Mouse (Mus musculus): ENCODE data around the gene Gm21983. TPM values are rescaled to one million over a fixed set of nuclear protein-coding genes. Genes with fewer than 3 reads are reported as not detected.
A peak's percentile ranks its signal among the peaks of the same experiment; 100 is the strongest.

Gm21983 gene
- polyA plus RNA-seq, 1 experiment = not detected

GRCm38 (mm10) chr7:27197634-27198033, 16.7 kb upstream of the Gm21983 start:
- TF ChIP-seq CTCF (IDR thresholded peaks at IDR 0.05; ENCODE audit: control insufficient read depth, insufficient read depth, insufficient replicate concordance, low read depth, low read length) (no peak), POLR2A (IDR thresholded peaks at IDR 0.05; ENCODE audit: control insufficient read depth, low read depth, low read length) (no peak)
- Histone ChIP-seq H3K4me1 (ENCODE audit: control insufficient read depth, insufficient read depth, low read length) (peaks cover 8% of the 10 kb centered on the region), H3K36me3 (ENCODE audit: control insufficient read depth, insufficient read depth, low read length) (peaks cover 6% of the 10 kb centered on the region), H3K27ac (ENCODE audit: control insufficient read depth, insufficient read depth, low read depth, low read length) (peak overlapping the region; percentile 75), H3K27me3 (ENCODE audit: control insufficient read depth, insufficient read depth, low read length) (no peaks in the 10 kb centered on the region), H3K4me3 (ENCODE audit: control insufficient read depth, low read depth, low read length) (no peak overlapping the region)

- TF ChIP-seq CTCF (IDR thresholded peaks at IDR 0.05; ENCODE audit: control insufficient read depth, insufficient read depth, insufficient replicate concordance, low read depth, low read length) = no peak
- no peak for TF ChIP-seq POLR2A (IDR thresholded peaks at IDR 0.05; ENCODE audit: control insufficient read depth, low read depth, low read length)
- no peaks in the 10 kb centered on the region for H3K27me3 ChIP-seq (ENCODE audit: control insufficient read depth, insufficient read depth, low read length)
- H3K27ac ChIP-seq (ENCODE audit: control insufficient read depth, insufficient read depth, low read depth, low read length) = peak overlapping the region; percentile 75
- H3K4me1 ChIP-seq (ENCODE audit: control insufficient read depth, insufficient read depth, low read length) = peaks cover 10% of the 10 kb centered on the region
- H3K36me3 ChIP-seq (ENCODE audit: control insufficient read depth, insufficient read depth, low read length) = peaks cover 6% of the 10 kb centered on the region
- H3K4me3 ChIP-seq (ENCODE audit: control insufficient read depth, low read depth, low read length) = no peak overlapping the region
Measured at GRCm38 (mm10) chr7:27197136-27197535, 16.2 kb upstream of the Gm21983 start.

- Histone ChIP-seq H3K27me3 (ENCODE audit: control insufficient read depth, insufficient read depth, low read length) (no peaks in the 10 kb centered on the region), H3K27ac (ENCODE audit: control insufficient read depth, insufficient read depth, low read depth, low read length) (peak within 1 kb of the TSS; percentile 99), H3K4me1 (ENCODE audit: control insufficient read depth, insufficient read depth, low read length) (peaks cover 11% of the 10 kb centered on the region), H3K36me3 (ENCODE audit: control insufficient read depth, insufficient read depth, low read length) (peaks cover 6% of the 10 kb centered on the region), H3K4me3 (ENCODE audit: control insufficient read depth, low read depth, low read length) (peak within 1 kb of the TSS; percentile 100)
- TF ChIP-seq POLR2A (IDR thresholded peaks at IDR 0.05; ENCODE audit: control insufficient read depth, low read depth, low read length) = peak; percentile 79
- TF ChIP-seq CTCF (IDR thresholded peaks at IDR 0.05; ENCODE audit: control insufficient read depth, insufficient read depth, insufficient replicate concordance, low read depth, low read length) = no peak
Measured at GRCm38 (mm10) chr7:27195681-27196611, 15.1 kb upstream of the Gm21983 start, which contains the start of the genes BC024978 and Snrpa. BC024978 (plus strand) TSS chr7:27195781. Snrpa (minus strand) TSS chr7:27196271.

DNA sequence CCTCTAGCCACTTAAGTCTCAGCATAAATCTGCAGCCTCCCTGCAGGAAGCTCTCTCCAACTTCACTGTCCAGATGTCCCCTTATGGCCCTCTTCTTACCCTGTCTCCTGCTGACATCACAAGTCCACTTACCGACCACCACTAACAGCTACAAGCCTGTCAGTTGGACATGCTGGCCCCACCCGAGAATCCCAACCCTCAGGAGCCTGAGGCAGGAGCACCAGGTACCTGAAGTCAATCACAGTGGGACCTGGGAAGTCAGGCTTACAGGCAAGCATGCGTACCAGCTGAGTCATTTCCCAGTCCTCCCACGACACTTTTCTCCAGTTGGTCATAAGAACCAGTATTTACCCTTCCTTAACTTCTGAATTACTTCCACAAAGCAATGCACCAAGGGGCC, 12.8 kb upstream of the Gm21983 start:
- H3K4me3 ChIP-seq (ENCODE audit: control insufficient read depth, low read depth, low read length) = peak overlapping the region; percentile 35
- H3K27me3 ChIP-seq (ENCODE audit: control insufficient read depth, insufficient read depth, low read length) = no peaks in the 10 kb centered on the region
- no peak overlapping the region; the same call in 1 of the 2 replicates for H3K27ac ChIP-seq (ENCODE audit: control insufficient read depth, insufficient read depth, low read depth, low read length)
- TF ChIP-seq POLR2A (IDR thresholded peaks at IDR 0.05; ENCODE audit: control insufficient read depth, low read depth, low read length) (no peak), CTCF (IDR thresholded peaks at IDR 0.05; ENCODE audit: control insufficient read depth, insufficient read depth, insufficient replicate concordance, low read depth, low read length) (no peak)
- peaks cover 11% of the 10 kb centered on the region for H3K4me1 ChIP-seq (ENCODE audit: control insufficient read depth, insufficient read depth, low read length)
- peaks cover 9% of the 10 kb centered on the region for H3K36me3 ChIP-seq (ENCODE audit: control insufficient read depth, insufficient read depth, low read length)

GRCm38 (mm10) chr7:27192434-27192833, 11.5 kb upstream of the Gm21983 start:
- Histone ChIP-seq H3K27me3 (ENCODE audit: control insufficient read depth, insufficient read depth, low read length) (no peaks in the 10 kb centered on the region), H3K4me1 (ENCODE audit: control insufficient read depth, insufficient read depth, low read length) (peaks cover 9% of the 10 kb centered on the region), H3K4me3 (ENCODE audit: control insufficient read depth, low read depth, low read length) (peak overlapping the region; percentile 17), H3K27ac (ENCODE audit: control insufficient read depth, insufficient read depth, low read depth, low read length) (no peak overlapping the region), H3K36me3 (ENCODE audit: control insufficient read depth, insufficient read depth, low read length) (peaks cover 11% of the 10 kb centered on the region)
- TF ChIP-seq POLR2A (IDR thresholded peaks at IDR 0.05; ENCODE audit: control insufficient read depth, low read depth, low read length) = no peak
- no peak for TF ChIP-seq CTCF (IDR thresholded peaks at IDR 0.05; ENCODE audit: control insufficient read depth, insufficient read depth, insufficient replicate concordance, low read depth, low read length)

GRCm38 (mm10) chr7:27189271-27189931, 8.5 kb upstream of the Gm21983 start:
- Histone ChIP-seq H3K27me3 (ENCODE audit: control insufficient read depth, insufficient read depth, low read length) (no peaks in the 10 kb centered on the region), H3K27ac (ENCODE audit: control insufficient read depth, insufficient read depth, low read depth, low read length) (no peak overlapping the region), H3K4me1 (ENCODE audit: control insufficient read depth, insufficient read depth, low read length) (peaks cover 3% of the 10 kb centered on the region), H3K4me3 (ENCODE audit: control insufficient read depth, low read depth, low read length) (no peak overlapping the region), H3K36me3 (ENCODE audit: control insufficient read depth, insufficient read depth, low read length) (peaks cover 9% of the 10 kb centered on the region; the same call in 1 of the 2 replicates)
- TF ChIP-seq POLR2A (IDR thresholded peaks at IDR 0.05; ENCODE audit: control insufficient read depth, low read depth, low read length) (no peak), CTCF (IDR thresholded peaks at IDR 0.05; ENCODE audit: control insufficient read depth, insufficient read depth, insufficient replicate concordance, low read depth, low read length) (peak; percentile 17; the same call in 1 of the 2 replicates)

GRCm38 (mm10) chr7:27185986-27186385, 5.1 kb upstream of the Gm21983 start:
- H3K27me3 ChIP-seq (ENCODE audit: control insufficient read depth, insufficient read depth, low read length) = no peaks in the 10 kb centered on the region
- H3K4me1 ChIP-seq (ENCODE audit: control insufficient read depth, insufficient read depth, low read length) = no peaks in the 10 kb centered on the region; the same call in 1 of the 2 replicates
- H3K4me3 ChIP-seq (ENCODE audit: control insufficient read depth, low read depth, low read length) = no peak overlapping the region
- peaks cover 5% of the 10 kb centered on the region; the same call in 1 of the 2 replicates for H3K36me3 ChIP-seq (ENCODE audit: control insufficient read depth, insufficient read depth, low read length)
- TF ChIP-seq CTCF (IDR thresholded peaks at IDR 0.05; ENCODE audit: control insufficient read depth, insufficient read depth, insufficient replicate concordance, low read depth, low read length) = no peak
- no peak for TF ChIP-seq POLR2A (IDR thresholded peaks at IDR 0.05; ENCODE audit: control insufficient read depth, low read depth, low read length)
- H3K27ac ChIP-seq (ENCODE audit: control insufficient read depth, insufficient read depth, low read depth, low read length) = no peak overlapping the region

Data from testis, adult 2 months (tissue).